In genomic region chr4:129621283-129621841, GRCm38 (mm10) we compare ENCODE assay signal across 9 mouse cellular contexts. TPM values are rescaled to one million over a fixed set of nuclear protein-coding genes. Genes with fewer than 3 reads are reported as not detected.
DNase-seq lines count a peak whose midpoint lies in the region; ATAC-seq lines count a peak whose summit lies in the region.
"Had no signal": no experiment of that assay in that cellular context is flagged by ENCODE, and none has a peak within 500 bp of the region (broad histone marks: within the 10 kb centered on the region; RNA-seq: fewer than 3 reads in every experiment).

No protein-coding gene starts in this region.

- no peaks in the 10 kb centered on the region for H3K27me3 ChIP-seq in forebrain, embryonic 13.5 days
- H3K27me3 ChIP-seq in forebrain, embryonic 15.5 days = no peaks in the 10 kb centered on the region
- H3K27me3 ChIP-seq in hindbrain, embryonic 15.5 days = no peaks in the 10 kb centered on the region

- H3K9me3 ChIP-seq in forebrain, embryonic 13.5 days (replicated peaks) = no peaks in the 10 kb centered on the region
- no peaks in the 10 kb centered on the region for H3K9me3 ChIP-seq in forebrain, embryonic 15.5 days
- no peaks in the 10 kb centered on the region for H3K9me3 ChIP-seq in hindbrain, embryonic 15.5 days

- ATAC-seq in forebrain, embryonic 13.5 days = no peak
- no peak for ATAC-seq in forebrain, embryonic 15.5 days (replicated peaks)
- no peak for ATAC-seq in hindbrain, embryonic 15.5 days (ENCODE audit: low FRiP score, low read depth)
- no peak for ATAC-seq in inflammation-experienced regulatory T-cells, adult 6 months

- H3K4me1 ChIP-seq in forebrain, embryonic 13.5 days = peaks cover 56% of the 10 kb centered on the region
- H3K4me1 ChIP-seq in forebrain, embryonic 15.5 days = peaks cover 41% of the 10 kb centered on the region
- peaks cover 61% of the 10 kb centered on the region for H3K4me1 ChIP-seq in hindbrain, embryonic 15.5 days (replicated peaks)

- DNase-seq in cerebellum, postnatal 10 days = peak; percentile 42 to 47
- DNase-seq in lung, postnatal 25 days (ENCODE audit: low spot score) = peak; percentile 73
- no peak for DNase-seq in thymus, postnatal 4 days
- DNase-seq in spleen, postnatal 36 days (ENCODE audit: low spot score in 2 of 2) = no peak

- no peak overlapping the region for H3K4me2 ChIP-seq in forebrain, embryonic 13.5 days
- H3K4me2 ChIP-seq in forebrain, embryonic 15.5 days (replicated peaks) = no peak overlapping the region
- peak overlapping the region; percentile 80 for H3K4me2 ChIP-seq in hindbrain, embryonic 15.5 days

- peaks cover 25% of the 10 kb centered on the region for H3K36me3 ChIP-seq in forebrain, embryonic 13.5 days (ENCODE audit: poor library complexity, severe bottlenecking)
- H3K36me3 ChIP-seq in forebrain, embryonic 15.5 days = peaks cover 5% of the 10 kb centered on the region; the same call in 1 of the 2 replicates
- H3K36me3 ChIP-seq in hindbrain, embryonic 15.5 days = peaks cover 4% of the 10 kb centered on the region

- 88% methylated on average over 8 of the region's 8 CpGs for WGBS in forebrain, embryonic 13.5 days
- 86% methylated on average over 8 of the region's 8 CpGs for WGBS in forebrain, embryonic 15.5 days
- 85% methylated on average over 8 of the region's 8 CpGs for WGBS in hindbrain, embryonic 15.5 days

- no peak overlapping the region for H3K27ac ChIP-seq in forebrain, embryonic 13.5 days
- no peak overlapping the region for H3K27ac ChIP-seq in forebrain, embryonic 15.5 days (replicated peaks)
- 0 out of 2 replicates have a peak overlapping the region, but pooled peaks have one; percentile 4 for H3K27ac ChIP-seq in hindbrain, embryonic 15.5 days (replicated peaks)

- 0 out of 2 replicates have a peak overlapping the region, but pooled peaks have one; percentile 6 for H3K9ac ChIP-seq in forebrain, embryonic 13.5 days
- H3K9ac ChIP-seq in forebrain, embryonic 15.5 days (replicated peaks) = no peak overlapping the region
- no peak overlapping the region for H3K9ac ChIP-seq in hindbrain, embryonic 15.5 days

- no peak overlapping the region for H3K4me3 ChIP-seq in forebrain, embryonic 13.5 days
- H3K4me3 ChIP-seq in forebrain, embryonic 15.5 days = no peak overlapping the region
- H3K4me3 ChIP-seq in hindbrain, embryonic 15.5 days = no peak overlapping the region
- H3K4me3 ChIP-seq: myocyte had no signal

RNA-seq across cellular contexts. Expression of gene Ccdc28b, which starts 2.4 kb away (rescaled TPM):
- 97.7 and 104 TPM in 2 replicates for polyA plus RNA-seq in forebrain, embryonic 13.5 days (2015; fragmentation: Nextera tagmentation; extraction: Ambion mirVana)
- polyA plus RNA-seq in forebrain, embryonic 15.5 days (2015; fragmentation: Nextera tagmentation; extraction: Ambion mirVana) = 119 and 124 TPM in 2 replicates
- polyA plus RNA-seq in hindbrain, embryonic 15.5 days (2015; fragmentation: Nextera tagmentation; extraction: Ambion mirVana) = 153 and 159 TPM in 2 replicates
- polyA plus RNA-seq in inflammation-experienced regulatory T-cells, adult 6 months (2017; shearing (Covaris generic)) = 10 to 100 TPM; 30.5 to 54.0 (median 35.4) TPM

RNA-seq across cellular contexts. Expression of gene Iqcc, which starts 2.5 kb away (rescaled TPM):
- 30.1 and 31.5 TPM in 2 replicates for polyA plus RNA-seq in forebrain, embryonic 13.5 days (2015; fragmentation: Nextera tagmentation; extraction: Ambion mirVana)
- 31.4 and 32.5 TPM in 2 replicates for polyA plus RNA-seq in forebrain, embryonic 15.5 days (2015; fragmentation: Nextera tagmentation; extraction: Ambion mirVana)
- polyA plus RNA-seq in hindbrain, embryonic 15.5 days (2015; fragmentation: Nextera tagmentation; extraction: Ambion mirVana) = 26.7 and 32.9 TPM in 2 replicates
- polyA plus RNA-seq in inflammation-experienced regulatory T-cells, adult 6 months (2017; shearing (Covaris generic)) = 10 to 100 TPM; 45.5 to 63.3 (median 53.1) TPM

RNA-seq across cellular contexts. Expression of gene Dcdc2b, which starts 7.3 kb away (rescaled TPM):
- polyA plus RNA-seq in forebrain, embryonic 13.5 days (2015; fragmentation: Nextera tagmentation; extraction: Ambion mirVana) = 2.3 and 4.5 TPM in 2 replicates
- 3.5 and 3.7 TPM in 2 replicates for polyA plus RNA-seq in forebrain, embryonic 15.5 days (2015; fragmentation: Nextera tagmentation; extraction: Ambion mirVana)
- polyA plus RNA-seq in hindbrain, embryonic 15.5 days (2015; fragmentation: Nextera tagmentation; extraction: Ambion mirVana) = 3.4 and 3.6 TPM in 2 replicates
- polyA plus RNA-seq in inflammation-experienced regulatory T-cells, adult 6 months (2017; shearing (Covaris generic)) = 1 to 10 TPM; 2.1 to 5.3 (median 4.3) TPM

RNA-seq across cellular contexts. Expression of gene Txlna, which starts 19.5 kb away (rescaled TPM):
- polyA plus RNA-seq in forebrain, embryonic 13.5 days (2015; fragmentation: Nextera tagmentation; extraction: Ambion mirVana) = 75.9 and 79.8 TPM in 2 replicates
- polyA plus RNA-seq in forebrain, embryonic 15.5 days (2015; fragmentation: Nextera tagmentation; extraction: Ambion mirVana) = 64.7 and 68.3 TPM in 2 replicates
- 45.6 and 45.9 TPM in 2 replicates for polyA plus RNA-seq in hindbrain, embryonic 15.5 days (2015; fragmentation: Nextera tagmentation; extraction: Ambion mirVana)
- 10 to 100 TPM; 17.1 to 26.8 (median 21.4) TPM for polyA plus RNA-seq in inflammation-experienced regulatory T-cells, adult 6 months (2017; shearing (Covaris generic))

RNA-seq across cellular contexts. Expression of gene Tmem234, which starts 20.9 kb away (rescaled TPM):
- polyA plus RNA-seq in forebrain, embryonic 13.5 days (2015; fragmentation: Nextera tagmentation; extraction: Ambion mirVana) = 186 and 193 TPM in 2 replicates
- 160 and 165 TPM in 2 replicates for polyA plus RNA-seq in forebrain, embryonic 15.5 days (2015; fragmentation: Nextera tagmentation; extraction: Ambion mirVana)
- polyA plus RNA-seq in hindbrain, embryonic 15.5 days (2015; fragmentation: Nextera tagmentation; extraction: Ambion mirVana) = 183 and 184 TPM in 2 replicates
- polyA plus RNA-seq in inflammation-experienced regulatory T-cells, adult 6 months (2017; shearing (Covaris generic)) = 100 to 1,000 TPM; 283 to 327 (median 313) TPM

Comparison
In these comparisons a context has a peak if more than half of its experiments do, and no peak if none do; other contexts are left out.
1. DNase-seq: peak in cerebellum, postnatal 10 days (2 of 2) and lung, postnatal 25 days (single experiment); none in thymus, postnatal 4 days (single experiment) and spleen, postnatal 36 days (0 of 2).